Mouse (Mus musculus) kidney, adult 10 weeks (tissue): ENCODE measurements around the gene Prr13. TPM values are rescaled to one million over a fixed set of nuclear protein-coding genes. Genes with fewer than 3 reads are reported as not detected.

ENCODE experiments used
- polyA plus RNA-seq: library from polyadenylated mRNA; stranded (reverse); fragments of 350-450 nt; fragmentation: Illumina TruSeq; extraction: RNeasy Lipid Tissue Mini Kit (QIAGEN cat#74804); gene quantifications from one replicate; pipeline ENCODE4 v1.2.3, GENCODE M21; 2014; ENCODE audit warnings: low read depth, low replicate concordance

Gene Prr13
- polyA plus RNA-seq: 53.1 TPM

GRCm38 (mm10) chr15:102458904-102459317, at the start of gene Prr13:
Prr13 (plus strand) TSS chr15:102459028.

GRCm38 (mm10) chr15:102445146-102445545, 13.7 kb upstream of the Prr13 start, which contains the start of gene Amhr2:
Amhr2 (plus strand) TSS chr15:102445367.

GRCm38 (mm10) chr15:102470183-102470604, 11.4 kb downstream of the Prr13 start, which contains the start of gene Pcbp2:
Pcbp2 (plus strand) TSS chr15:102470539.

GRCm38 (mm10) chr15:102503447-102503846, 44.6 kb downstream of the Prr13 start, which contains the start of gene Gm10337:
Gm10337 (plus strand) TSS chr15:102503722.

Other genes with a start within 250 kb of the Prr13 start
- gene Itgb7, start 227.1 kb upstream of the Prr13 start, polyA plus RNA-seq: not detected
- gene Rarg, start 201.5 kb upstream of the Prr13 start, polyA plus RNA-seq: 5.9 TPM
- gene Gm9918, start 188.5 kb upstream of the Prr13 start, polyA plus RNA-seq: not detected
- 0.93 TPM for gene Mfsd5, start 179.6 kb upstream of the Prr13 start, polyA plus RNA-seq
- gene Espl1, start 162.8 kb upstream of the Prr13 start, polyA plus RNA-seq: not detected
- gene Pfdn5, start 132.9 kb upstream of the Prr13 start, polyA plus RNA-seq: 84.0 TPM
- 4.4 TPM for gene Myg1, start 127.3 kb upstream of the Prr13 start, polyA plus RNA-seq
- 3.6 TPM for gene Aaas, start 108.3 kb upstream of the Prr13 start, polyA plus RNA-seq
- not detected for gene Sp7, start 91.8 kb upstream of the Prr13 start, polyA plus RNA-seq
- 55.3 TPM for gene Sp1, start 52.9 kb upstream of the Prr13 start, polyA plus RNA-seq
- not detected for gene Amhr2, start 13.7 kb upstream of the Prr13 start, polyA plus RNA-seq
- 701 TPM for gene Pcbp2, start 11.5 kb downstream of the Prr13 start, polyA plus RNA-seq
- not detected for gene Gm10337, start 44.7 kb downstream of the Prr13 start, polyA plus RNA-seq
- gene Map3k12, start 58.0 kb downstream of the Prr13 start, polyA plus RNA-seq: 1.4 TPM
- 1.1 TPM for gene Tarbp2, start 59.2 kb downstream of the Prr13 start, polyA plus RNA-seq
- not detected for gene Npff, start 65.9 kb downstream of the Prr13 start, polyA plus RNA-seq
- gene Gm28047, start 166.0 kb downstream of the Prr13 start, polyA plus RNA-seq: not detected
- 23.5 TPM for gene Atf7, start 166.4 kb downstream of the Prr13 start, polyA plus RNA-seq
- gene Atp5g2, start 213.3 kb downstream of the Prr13 start, polyA plus RNA-seq: 17.9 TPM